Comparison of ENCODE assay signal across 10 mouse cellular contexts in genomic region chr9:116087880-116088279, GRCm38 (mm10).
A peak's percentile ranks its signal among the peaks of the same experiment; 100 is the strongest.
DNase-seq lines count a peak whose midpoint lies in the region; ATAC-seq lines count a peak whose summit lies in the region.
"Had no signal": no experiment of that assay in that cellular context is flagged by ENCODE, and none has a peak within 500 bp of the region (broad histone marks: within the 10 kb centered on the region; RNA-seq: fewer than 3 reads in every experiment).

No protein-coding gene starts in this region.

- 33% methylated on average over 5 of the region's 5 CpGs for WGBS in kidney, embryonic 15.5 days

- peak; percentile 68 for DNase-seq in kidney, adult 18-20 months
- DNase-seq in MN1 (ENCODE audit: low spot score) = peak; percentile 7
- peak; percentile 11 for DNase-seq in cerebellum, adult 8-10 months
- DNase-seq in heart, adult 9 months (ENCODE audit: low spot score in 2 of 2) = peak; percentile 54 to 70
- DNase-seq in layer of hippocampus, postnatal 36 days = peak; percentile 42 to 59
- DNase-seq in thymus, postnatal 14 days = peak; percentile 83

- H3K9me3 ChIP-seq in kidney, embryonic 15.5 days (replicated peaks) = no peaks in the 10 kb centered on the region
- H3K9me3 ChIP-seq: neural tube, embryonic 12.5 days had no signal

- H3K4me1 ChIP-seq in kidney, embryonic 15.5 days = peaks cover 24% of the 10 kb centered on the region

- H3K9ac ChIP-seq in kidney, embryonic 15.5 days = no peak overlapping the region
- H3K9ac ChIP-seq: neural tube, embryonic 12.5 days had no signal

- H3K27ac ChIP-seq in kidney, embryonic 15.5 days = no peak overlapping the region
- H3K27ac ChIP-seq: neural tube, embryonic 12.5 days had no signal

- ATAC-seq in kidney, embryonic 15.5 days (replicated peaks; ENCODE audit: low FRiP score) = no peak
- ATAC-seq in megakaryocyte progenitor cell, adult 5-6 weeks (replicated peaks; ENCODE audit: poor library complexity) = peak; percentile 56

- peaks cover 44% of the 10 kb centered on the region for H3K36me3 ChIP-seq in kidney, embryonic 15.5 days
- H3K36me3 ChIP-seq: neural tube, embryonic 12.5 days had no signal

- H3K4me3 ChIP-seq in kidney, embryonic 15.5 days (replicated peaks) = no peak overlapping the region
- H3K4me3 ChIP-seq: erythroblast, embryonic 14.5 days; neural tube, embryonic 12.5 days had no signal

- no peak overlapping the region for H3K4me2 ChIP-seq in kidney, embryonic 15.5 days
- H3K4me2 ChIP-seq: neural tube, embryonic 12.5 days had no signal

- H3K27me3 ChIP-seq in kidney, embryonic 15.5 days = no peaks in the 10 kb centered on the region
- H3K27me3 ChIP-seq: neural tube, embryonic 12.5 days had no signal

Comparison
In these comparisons a context has a peak if more than half of its experiments do, and no peak if none do; other contexts are left out.
1. DNase-seq: peak in every context shown above with its lines; median percentile 83 in thymus, postnatal 14 days; 68 in kidney, adult 18-20 months; 62 in heart, adult 9 months; 50 in layer of hippocampus, postnatal 36 days; 11 in cerebellum, adult 8-10 months; 7 in MN1.